Mouse (Mus musculus) cerebellum, adult 2 months (tissue): ENCODE measurements around the gene Wdr25.

Experiments used
- CTCF ChIP-seq: fragments of 200-500 bp; IDR thresholded peaks from 2 replicates; pipeline ENCODE4 v1.5.1; 2011; ENCODE audit warnings: low read depth, mild to moderate bottlenecking, control low read depth, low read length, moderate library complexity, borderline replicate concordance; ENCODE audit not compliant: insufficient read depth
- POLR2A ChIP-seq: fragments of 200-500 bp; IDR thresholded peaks from 2 replicates; pipeline ENCODE4 v1.6.1; 2011; ENCODE audit warnings: low read length, control low read depth, borderline replicate concordance; ENCODE audit not compliant: insufficient read depth

- TF ChIP-seq POLR2A (no peak), CTCF (no peak)
These were observed 23.1 kb downstream of the Wdr25 start for GRCm38 (mm10) chr12:108916447-108917042.
